Mouse (Mus musculus) heart, adult 9 months (tissue): Measurements from ENCODE around the gene Adgrg1.
"Not testable (repeated sequence)": the region's sequence is repeated elsewhere in the genome, so short reads cannot be mapped to it uniquely, and the experiment has no call there.

Experiments
- DNase-seq, 2 experiments: peaks; one replicate each; pipeline ENCODE4 v3.0.0; 2022; ENCODE audit warnings: low spot score in 2 of 2

Gene Adgrg1

GRCm38 (mm10) chr8:94995336-94995893, 20.9 kb downstream of the Adgrg1 start:
- DNase-seq, result no peak

DNA sequence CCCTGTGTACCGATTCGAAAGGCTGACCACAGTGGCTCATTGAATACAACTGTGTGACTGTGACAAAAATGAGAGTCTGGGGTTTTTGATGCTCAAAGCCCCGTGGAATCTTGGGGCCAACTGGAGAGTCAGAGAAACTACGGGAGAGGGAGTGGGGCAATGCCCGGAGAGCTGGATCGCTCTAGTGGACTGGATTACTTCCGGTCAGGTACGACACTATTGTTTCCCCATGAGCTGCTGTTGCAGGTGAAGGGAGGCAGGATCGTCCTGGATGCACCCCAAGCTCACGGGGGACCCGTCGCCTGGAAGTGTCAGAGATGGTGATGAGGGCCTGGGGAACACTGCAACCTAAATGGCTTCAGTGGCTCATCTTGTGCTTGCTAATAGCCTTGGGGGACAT, 21.5 kb downstream of the Adgrg1 start:
- no peak for DNase-seq

GRCm38 (mm10) chr8:94996899-94997856, 22.6 kb downstream of the Adgrg1 start:
- no peak for DNase-seq

DNA sequence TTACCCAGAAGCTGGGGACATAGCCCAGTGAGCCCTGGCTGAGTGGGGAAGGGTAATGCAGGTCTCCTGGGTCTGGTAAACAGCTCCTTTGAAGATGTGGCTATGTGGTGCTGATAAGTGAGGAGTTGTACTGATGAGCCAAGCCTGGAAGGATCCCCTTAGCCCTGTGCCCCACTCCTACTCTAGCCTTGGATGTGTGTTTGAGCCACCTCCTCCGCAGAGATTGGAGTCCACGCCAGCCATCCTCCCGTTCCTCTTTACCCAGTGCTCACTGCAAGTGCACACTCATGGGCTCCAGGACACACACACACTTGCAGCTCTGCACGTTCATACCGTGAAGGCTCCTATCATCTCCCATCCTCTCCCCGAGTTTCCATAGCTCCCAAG, 23.3 kb downstream of the Adgrg1 start:
- no peak for DNase-seq

GRCm38 (mm10) chr8:94998431-94998830, 23.9 kb downstream of the Adgrg1 start:
- no peak for DNase-seq

GRCm38 (mm10) chr8:94999004-94999403, 24.5 kb downstream of the Adgrg1 start:
- peak; percentile 74 to 90 for DNase-seq

- DNase-seq, result peak; percentile 76 to 86
Measured at GRCm38 (mm10) chr8:94999956-95000355, 25.4 kb downstream of the Adgrg1 start.

DNA sequence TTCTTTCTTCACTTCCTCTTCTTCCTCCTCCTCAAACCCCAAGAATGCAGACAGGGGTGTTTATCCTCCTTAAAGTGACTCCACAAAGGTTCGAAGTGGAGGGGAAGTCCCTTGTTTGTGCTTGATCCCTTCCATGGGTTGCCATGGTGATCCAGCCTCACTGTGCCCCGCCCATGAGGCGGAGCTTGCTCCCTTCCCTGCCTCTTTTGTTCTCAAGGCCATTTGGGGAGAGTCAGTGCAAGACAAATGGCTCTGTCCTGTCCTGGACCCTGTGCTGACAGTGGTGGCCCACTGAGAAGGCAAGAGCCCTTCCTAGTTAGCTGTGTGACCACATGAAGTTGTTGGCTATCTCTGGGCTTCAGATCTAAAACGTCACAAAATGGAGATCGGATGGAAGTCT, 26.1 kb downstream of the Adgrg1 start:
- DNase-seq, result peak; percentile 68 to 75

DNA sequence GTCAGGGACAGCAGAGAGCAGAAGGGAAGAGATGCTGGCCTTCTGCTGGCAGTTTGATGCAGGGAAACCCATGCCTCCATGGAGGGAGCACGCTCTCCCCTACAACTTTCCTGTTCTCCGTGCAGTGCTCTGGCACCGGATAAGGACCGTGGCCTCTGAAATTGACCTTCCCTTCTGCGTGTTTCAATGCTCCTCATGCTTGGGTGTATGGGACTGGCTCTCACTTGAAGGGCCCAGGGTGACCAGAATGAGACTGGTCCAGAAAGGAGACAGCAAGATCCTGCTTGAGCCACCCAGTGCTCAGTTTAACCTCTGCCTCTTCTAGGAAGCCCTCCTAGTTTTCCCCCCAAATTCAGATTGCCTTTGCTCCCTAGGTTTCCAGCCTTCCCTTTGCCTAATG, 26.6 kb downstream of the Adgrg1 start:
- DNase-seq, result no peak

- DNase-seq, result peak; percentile 81 to 84
Measured at GRCm38 (mm10) chr8:95001655-95002054, 27.1 kb downstream of the Adgrg1 start.

- no peak for DNase-seq
Measured at GRCm38 (mm10) chr8:95002089-95002655, 27.6 kb downstream of the Adgrg1 start.

- no peak for DNase-seq
Measured at GRCm38 (mm10) chr8:95012442-95012919, 37.9 kb downstream of the Adgrg1 start.

DNA sequence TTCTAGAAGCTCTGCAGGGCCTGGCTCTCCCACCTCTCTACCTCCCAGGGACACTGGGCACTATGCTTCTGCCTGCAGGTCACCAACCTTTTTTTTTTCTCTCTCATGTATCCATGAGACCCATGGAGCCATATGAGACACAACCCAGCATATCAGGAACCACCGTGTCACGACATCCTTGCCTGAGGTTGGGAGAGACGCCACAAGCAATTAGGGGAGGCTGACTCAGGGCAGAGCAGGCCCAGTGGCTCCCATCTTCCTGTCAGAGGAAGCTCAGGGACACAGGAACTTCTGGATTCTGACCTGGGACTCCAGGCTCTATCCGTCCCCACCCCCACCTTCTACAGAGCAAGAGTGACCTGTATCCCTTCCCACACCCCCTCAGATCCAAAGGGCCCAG, 41.3 kb downstream of the Adgrg1 start:
- DNase-seq, result no peak

DNA sequence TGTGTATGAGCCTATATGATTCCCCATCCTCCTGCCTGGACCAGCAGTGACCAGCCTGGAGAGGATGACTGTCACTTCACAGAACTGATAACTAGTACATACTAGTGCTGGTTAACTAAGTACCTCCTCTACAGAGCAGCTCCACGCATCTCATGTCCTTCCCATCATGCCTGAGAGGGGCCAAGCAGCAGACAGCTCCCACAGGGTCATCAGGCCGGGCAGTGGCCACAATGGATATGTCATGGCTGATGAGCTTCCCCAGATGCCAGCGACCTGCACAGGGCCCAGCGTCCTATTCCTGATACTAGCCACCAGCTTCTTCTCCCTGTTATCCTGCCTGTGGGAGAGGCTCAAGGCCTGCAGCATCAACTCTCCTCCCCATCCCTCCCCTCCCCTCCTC, 42.1 kb downstream of the Adgrg1 start:
- no peak for DNase-seq

DNA sequence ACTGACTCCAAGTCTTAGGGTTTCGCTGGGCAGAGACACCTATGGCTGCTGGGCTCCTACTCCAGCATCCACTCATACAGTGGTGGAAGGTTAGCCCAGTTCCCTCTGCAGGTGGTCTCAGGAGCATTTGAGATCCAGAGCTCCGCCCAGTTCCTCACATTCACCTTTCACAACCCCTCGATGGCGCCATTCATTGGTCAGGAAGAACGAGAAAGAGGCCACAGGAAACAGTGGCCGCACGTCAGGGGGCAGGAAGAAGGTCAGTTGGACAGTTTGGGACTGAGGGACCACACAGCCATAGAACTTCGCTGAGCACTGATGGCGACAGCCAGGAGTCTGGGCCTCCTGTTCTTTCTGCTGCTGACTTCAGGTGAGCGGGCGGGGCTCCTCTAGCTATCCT, 42.9 kb downstream of the Adgrg1 start, which contains the start of gene Adgrg3:
Gene Adgrg3 (plus strand): TSS at position 242 of the 400 bp plus-strand sequence.
- no peak for DNase-seq

GRCm38 (mm10) chr8:95017969-95018635, 43.6 kb downstream of the Adgrg1 start:
- DNase-seq, result no peak

DNA sequence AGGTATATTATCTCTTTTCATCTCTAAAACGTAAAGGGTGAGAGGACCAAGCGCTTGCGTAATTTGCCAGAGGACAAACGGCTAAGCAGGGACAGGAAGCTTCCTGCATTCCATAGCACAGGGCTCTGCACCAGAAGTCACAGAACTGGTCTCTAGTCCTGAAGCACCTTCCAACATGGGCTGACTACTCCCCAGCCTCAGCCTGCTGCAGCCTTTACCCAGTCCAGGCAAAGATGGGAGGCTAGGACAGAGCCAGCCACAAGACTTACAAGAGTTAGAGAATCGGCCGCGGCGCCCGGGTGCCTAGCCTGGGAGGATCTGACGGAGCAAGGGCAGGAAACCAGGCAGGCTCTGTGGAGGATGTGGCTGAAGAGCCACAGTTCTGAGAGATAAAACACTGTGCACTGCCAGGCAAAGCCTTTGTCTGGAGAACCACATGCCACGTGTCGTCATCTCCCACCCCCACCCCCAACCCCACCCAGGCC, 45.8 kb downstream of the Adgrg1 start:
- peak in 1 of 2 experiments; percentile 44 for DNase-seq

- DNase-seq, result no peak
Measured at GRCm38 (mm10) chr8:95020821-95021220, 46.3 kb downstream of the Adgrg1 start.

DNA sequence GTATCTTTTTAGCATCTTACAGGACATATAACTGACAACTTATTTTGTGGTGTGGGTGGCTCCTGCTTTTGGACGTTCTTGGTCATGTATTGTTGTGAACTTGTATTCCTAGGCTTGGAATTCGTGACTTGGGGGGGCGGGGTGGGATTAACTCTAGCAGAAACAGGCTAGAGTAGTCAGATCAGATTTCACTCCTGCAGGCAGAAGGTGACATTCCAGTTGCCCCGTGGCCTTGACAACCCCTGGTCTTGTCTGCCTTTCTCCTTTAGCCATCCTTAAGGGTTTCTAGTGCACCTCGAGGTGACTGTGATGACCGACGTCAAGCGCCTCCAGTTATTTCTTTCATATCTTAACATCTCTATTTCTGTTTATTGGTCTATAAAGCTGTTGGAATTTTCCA, 48.6 kb downstream of the Adgrg1 start:
- no peak for DNase-seq

DNA sequence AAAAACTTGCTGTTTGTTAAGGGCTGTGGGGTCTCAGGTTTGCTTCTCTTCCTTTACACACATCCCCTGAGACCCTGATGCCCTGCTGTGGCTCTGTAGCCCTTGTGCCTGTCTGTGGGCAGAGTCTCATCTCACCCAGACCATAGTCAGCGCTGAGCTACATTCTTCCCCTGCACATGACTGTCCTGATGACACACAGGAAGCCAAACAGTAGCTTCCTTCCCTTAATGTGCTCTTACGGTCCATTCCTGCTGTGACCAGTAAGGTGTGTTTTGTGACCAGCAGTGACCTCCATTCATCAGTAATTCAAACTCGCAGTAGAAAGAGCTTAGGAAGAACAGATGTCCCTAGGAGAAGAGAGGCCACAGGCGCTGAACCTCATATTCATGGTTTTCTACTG, 49.8 kb downstream of the Adgrg1 start:
- DNase-seq, result no peak

DNA sequence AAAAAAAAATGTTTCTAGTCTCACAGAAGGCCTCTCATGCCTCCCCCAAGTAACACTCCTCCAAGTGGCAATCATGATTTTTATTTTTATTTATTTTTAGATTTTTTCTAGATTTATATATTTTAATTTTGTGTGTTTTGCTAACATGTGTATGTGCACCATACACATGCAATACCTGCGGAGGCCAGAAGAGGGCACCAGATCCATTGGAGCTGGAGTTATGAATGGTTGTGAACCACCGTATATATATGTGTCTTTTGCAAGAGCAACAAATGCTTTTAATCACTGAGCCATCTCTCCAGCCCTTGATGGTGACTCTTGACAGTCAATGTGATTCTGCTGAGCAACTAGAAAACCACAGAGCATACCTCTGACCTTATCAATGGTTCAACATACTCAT, 50.9 kb downstream of the Adgrg1 start:
- DNase-seq, result no peak

DNA sequence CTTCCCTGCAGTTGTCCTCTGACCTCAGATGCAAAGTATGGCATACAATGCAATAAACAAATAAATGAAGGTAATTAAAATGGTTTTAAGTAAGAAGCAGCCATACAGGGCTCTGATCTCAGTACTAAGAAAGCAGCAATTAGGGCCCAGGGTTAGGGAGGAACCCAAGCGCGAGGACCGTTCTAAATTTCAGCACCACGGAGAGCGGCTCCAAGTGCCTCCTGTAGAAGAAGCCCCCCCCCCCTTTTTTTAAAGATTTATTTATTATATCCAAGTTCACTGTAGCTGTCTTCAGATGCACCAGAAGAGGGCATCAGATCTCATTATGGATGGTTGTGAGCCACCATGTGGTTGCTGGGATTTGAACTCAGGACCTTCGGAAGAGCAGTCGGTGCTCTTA, 53.8 kb downstream of the Adgrg1 start:
- DNase-seq, result not testable (repeated sequence)
